Mouse (Mus musculus) hindbrain, postnatal 0 days (tissue): ENCODE results near the gene Rnf6. TPM values are rescaled to one million over a fixed set of nuclear protein-coding genes. Genes with fewer than 3 reads are reported as not detected.
"Not testable (repeated sequence)": the region's sequence is repeated elsewhere in the genome, so short reads cannot be mapped to it uniquely, and the experiment has no call there.

Experiments used
- ATAC-seq: fragments of 200-750 bp; cut with Nextera tagmentation; 2 replicates; pipeline ENCODE4 v1.8.0; 2017; ENCODE audit warnings: mild to moderate bottlenecking, moderate TSS enrichment, moderate library complexity
- DNase-seq: peaks from one replicate; pipeline ENCODE4 v3.0.0-alpha.2; 2015; ENCODE audit warnings: low spot score
- H3K27ac ChIP-seq: fragments of 300-500 bp; sonication (generic); 2 replicates; pipeline ENCODE4 v1.5.1; 2014; ENCODE audit warnings: mild to moderate bottlenecking
- H3K27me3 ChIP-seq: fragments of 300-500 bp; sonication (generic); 2 replicates; pipeline ENCODE4 v1.6.1; 2014; ENCODE audit warnings: low read length, mixed read lengths; ENCODE audit not compliant: insufficient read depth
- H3K36me3 ChIP-seq: fragments of 300-500 bp; sonication (generic); 2 replicates; pipeline ENCODE4 v1.6.1; 2014; ENCODE audit warnings: low read length, mixed read lengths; ENCODE audit not compliant: insufficient read depth
- H3K4me1 ChIP-seq: fragments of 300-500 bp; sonication (generic); 2 replicates; pipeline ENCODE4 v1.6.1; 2014; ENCODE audit warnings: antibody characterized with exemption, low read length, mixed read lengths; ENCODE audit not compliant: insufficient read depth
- H3K4me2 ChIP-seq: fragments of 300-500 bp; sonication (generic); 2 replicates; pipeline ENCODE4 v1.6.1; 2014; ENCODE audit warnings: low read depth, mild to moderate bottlenecking, low read length, moderate library complexity, mixed read lengths
- H3K4me3 ChIP-seq: fragments of 300-500 bp; sonication (generic); 2 replicates; pipeline ENCODE4 v1.5.1; 2014; ENCODE audit warnings: low read length
- H3K9ac ChIP-seq: fragments of 300-500 bp; sonication (generic); replicated peaks from 2 replicates; pipeline ENCODE4 v1.6.1; 2014; ENCODE audit warnings: mild to moderate bottlenecking, low read length, moderate library complexity, mixed read lengths
- H3K9me3 ChIP-seq: fragments of 300-500 bp; sonication (generic); 2 replicates; pipeline ENCODE4 v1.6.1; 2016; ENCODE audit warnings: low read length, mixed read lengths
- CTCF ChIP-seq: IDR thresholded peaks from 2 replicates; pipeline ENCODE4 v1.5.1; 2016; ENCODE audit warnings: antibody characterized with exemption, control low read depth, low read depth
- WGBS: fragments of 180-500 bp; shearing (Covaris S2); extraction: QIAGEN DNeasy Blood & Tissue Kit; methylation state at CpG from one replicate; pipeline ENCODE4 v1.1.7; 2014; 5-methylcytosine and 5-hydroxymethylcytosine counted together
- polyA plus RNA-seq: library from polyadenylated mRNA; unstranded; fragments of >200 nt; fragmentation: Nextera tagmentation; extraction: Ambion mirVana; gene quantifications from 2 replicates; pipeline ENCODE4 v1.2.1, GENCODE M21; 2015
- total RNA-seq: library from RNA; depleted of rRNA; stranded (reverse); fragments of >200 nt; gene quantifications from 2 replicates; pipeline ENCODE4 v1.2.3, GENCODE M21; 2014

Rnf6 gene
- total and polyA plus RNA-seq, 2 experiments from 2014 or later: 14.6 to 28.3 TPM

- Histone ChIP-seq H3K27ac (no peak overlapping the region), H3K9ac (no peak overlapping the region), H3K36me3 (no peaks in the 10 kb centered on the region), H3K4me1 (no peaks in the 10 kb centered on the region), H3K4me3 (no peak overlapping the region), H3K27me3 (no peaks in the 10 kb centered on the region), H3K9me3 (0 out of 2 replicates have a peak, but pooled peaks cover 2% of the 10 kb centered on the region), H3K4me2 (no peak overlapping the region)
- ATAC-seq: no peak
- DNase-seq: no peak
- no peak for TF ChIP-seq CTCF
- WGBS: 63% methylated on average over 3 of the region's 3 CpGs
Observed at GRCm38 (mm10) chr5:146190501-146191269, 30.7 kb downstream of the Rnf6 start.

DNA sequence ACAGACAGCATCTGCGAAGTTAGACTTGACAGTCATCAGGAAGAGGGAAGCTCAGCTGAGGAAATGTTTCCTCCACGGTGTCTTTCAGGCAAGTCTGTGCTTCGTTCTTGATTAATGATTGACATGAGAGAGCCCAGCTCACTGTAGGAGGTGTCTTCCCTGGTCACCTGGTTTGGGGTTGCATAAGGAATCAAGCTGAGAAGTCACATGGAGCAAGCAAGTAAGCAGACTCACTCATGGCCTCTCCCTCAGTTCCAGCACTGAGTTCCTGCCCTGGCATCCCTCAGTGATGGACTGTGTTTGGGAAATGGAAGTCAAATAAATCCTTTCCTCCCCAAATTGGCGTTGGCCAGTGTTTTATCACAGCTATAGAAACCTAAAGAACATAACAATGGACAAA lies 31.3 kb downstream of the Rnf6 start:
- no peaks in the 10 kb centered on the region for H3K27me3 ChIP-seq
- no peaks in the 10 kb centered on the region for H3K36me3 ChIP-seq
- ATAC-seq (no peak), DNase-seq (no peak)
- 0 out of 2 replicates have a peak, but pooled peaks cover 2% of the 10 kb centered on the region for H3K9me3 ChIP-seq
- no peak for TF ChIP-seq CTCF
- H3K27ac ChIP-seq: no peak overlapping the region
- H3K4me1 ChIP-seq: no peaks in the 10 kb centered on the region
- H3K4me2 ChIP-seq: no peak overlapping the region
- WGBS: 71% methylated on average over 4 of the region's 4 CpGs
- H3K9ac ChIP-seq: no peak overlapping the region
- H3K4me3 ChIP-seq: no peak overlapping the region

DNA sequence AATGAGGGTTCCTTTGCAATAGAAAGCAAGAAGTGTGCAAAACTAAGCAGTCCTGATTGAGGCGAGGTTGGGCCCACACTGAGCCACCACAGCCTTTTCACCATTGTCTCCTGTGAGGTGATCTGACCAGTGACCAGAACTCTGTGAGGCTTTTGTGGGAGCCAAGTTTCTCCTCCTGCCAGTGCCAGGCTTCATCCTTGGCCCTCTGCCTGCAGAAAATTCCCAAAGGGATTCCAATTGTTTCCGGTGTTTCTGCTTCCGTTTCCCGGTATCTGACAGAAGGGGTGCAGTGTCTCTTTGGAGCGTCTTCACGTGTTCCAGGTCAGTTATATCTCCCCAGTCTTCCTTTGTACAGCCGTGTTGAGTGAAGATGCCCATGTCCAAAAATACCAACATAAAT lies 32.6 kb downstream of the Rnf6 start:
- no peak overlapping the region for H3K27ac ChIP-seq
- no peaks in the 10 kb centered on the region for H3K9me3 ChIP-seq
- H3K4me1 ChIP-seq: no peaks in the 10 kb centered on the region
- TF ChIP-seq CTCF: no peak
- no peak overlapping the region for H3K4me2 ChIP-seq
- no peaks in the 10 kb centered on the region for H3K27me3 ChIP-seq
- no peaks in the 10 kb centered on the region for H3K36me3 ChIP-seq
- H3K4me3 ChIP-seq: no peak overlapping the region
- ATAC-seq (no peak), DNase-seq (no peak)
- no peak overlapping the region for H3K9ac ChIP-seq
- WGBS: 68% methylated on average over 7 of the region's 7 CpGs

DNA sequence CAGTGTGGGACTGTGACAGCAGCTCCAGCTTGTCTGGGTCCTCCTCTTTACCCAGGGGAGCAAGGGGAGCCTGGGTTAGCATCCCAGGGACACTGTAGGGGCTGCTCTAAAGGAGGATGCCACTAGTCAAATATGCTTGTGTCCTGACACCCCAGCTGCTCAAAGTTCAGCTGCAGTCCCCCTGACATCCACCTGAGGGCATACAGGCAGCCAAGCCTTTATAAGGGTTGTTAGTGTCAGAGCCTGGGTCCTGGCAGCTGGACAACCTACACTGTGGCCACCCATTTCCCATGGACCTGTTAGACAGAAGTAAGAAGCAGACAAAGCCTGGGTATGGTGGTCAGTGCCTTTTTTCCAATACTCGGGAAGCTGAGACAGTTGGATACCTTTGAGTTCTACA lies 33.2 kb downstream of the Rnf6 start:
- Histone ChIP-seq H3K4me1 (no peaks in the 10 kb centered on the region), H3K27ac (no peak overlapping the region), H3K4me3 (no peak overlapping the region), H3K9me3 (no peaks in the 10 kb centered on the region), H3K36me3 (no peaks in the 10 kb centered on the region), H3K4me2 (no peak overlapping the region), H3K9ac (no peak overlapping the region), H3K27me3 (no peaks in the 10 kb centered on the region)
- no peak for DNase-seq
- peak; percentile 43 for TF ChIP-seq CTCF
- ATAC-seq: no peak
- WGBS: 88% methylated on average over 1 of the region's 1 CpGs

DNA sequence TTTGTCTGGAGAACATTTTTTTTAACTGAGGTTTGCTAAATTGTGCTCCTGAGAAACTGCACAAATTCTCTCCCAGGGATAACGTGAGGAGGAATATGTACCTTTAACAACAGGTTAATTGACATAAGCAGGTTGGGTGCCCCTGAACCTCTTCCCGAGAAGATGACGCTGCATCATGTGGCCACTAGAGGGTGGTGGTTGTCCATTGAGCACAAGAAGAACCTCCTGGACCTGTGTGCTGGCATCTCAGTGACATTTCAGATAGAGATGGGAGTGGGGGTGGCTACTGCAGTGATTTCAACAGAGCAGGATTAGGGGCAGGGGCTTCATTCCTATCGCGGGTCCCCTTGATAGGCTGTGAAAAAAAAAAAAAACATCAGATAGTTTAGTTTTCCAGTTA lies 33.9 kb downstream of the Rnf6 start:
- not testable (repeated sequence) for H3K27me3 ChIP-seq, H3K27ac ChIP-seq, H3K4me2 ChIP-seq, H3K4me3 ChIP-seq, ATAC-seq, H3K9ac ChIP-seq, H3K4me1 ChIP-seq, H3K9me3 ChIP-seq, H3K36me3 ChIP-seq
- TF ChIP-seq CTCF: peak; percentile 75
- WGBS: 35% methylated on average over 5 of the region's 5 CpGs
- DNase-seq: peak; percentile 73

DNA sequence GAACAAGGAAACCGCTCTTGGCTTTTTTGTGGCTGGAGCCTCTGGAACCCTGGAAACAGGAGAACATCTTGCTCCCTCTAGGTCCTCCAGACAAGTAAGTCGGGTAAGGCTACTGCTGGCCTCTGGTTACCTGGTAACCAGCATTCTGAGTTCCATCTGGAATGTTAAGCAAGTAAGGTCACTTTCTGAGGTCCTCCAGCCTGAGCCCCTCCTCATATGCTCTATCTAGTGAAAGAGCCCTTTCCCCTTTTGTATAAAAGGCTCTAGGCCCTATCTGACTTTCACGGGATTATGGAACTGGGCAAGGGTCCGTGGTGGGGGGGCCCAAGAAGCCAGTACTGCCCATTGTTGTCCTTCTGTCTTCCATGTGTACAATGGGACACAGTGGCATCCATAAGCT lies 36.2 kb downstream of the Rnf6 start, which contains the start of gene 1700001J03Rik:
TSS of gene 1700001J03Rik (minus strand) at position 101 of the 400 bp plus-strand sequence.
- not testable (repeated sequence) for H3K27me3 ChIP-seq, ATAC-seq, H3K4me1 ChIP-seq, H3K9ac ChIP-seq, H3K9me3 ChIP-seq, H3K4me3 ChIP-seq, DNase-seq, H3K4me2 ChIP-seq, H3K36me3 ChIP-seq, H3K27ac ChIP-seq
- 80% methylated on average over 4 of the region's 4 CpGs for WGBS

DNA sequence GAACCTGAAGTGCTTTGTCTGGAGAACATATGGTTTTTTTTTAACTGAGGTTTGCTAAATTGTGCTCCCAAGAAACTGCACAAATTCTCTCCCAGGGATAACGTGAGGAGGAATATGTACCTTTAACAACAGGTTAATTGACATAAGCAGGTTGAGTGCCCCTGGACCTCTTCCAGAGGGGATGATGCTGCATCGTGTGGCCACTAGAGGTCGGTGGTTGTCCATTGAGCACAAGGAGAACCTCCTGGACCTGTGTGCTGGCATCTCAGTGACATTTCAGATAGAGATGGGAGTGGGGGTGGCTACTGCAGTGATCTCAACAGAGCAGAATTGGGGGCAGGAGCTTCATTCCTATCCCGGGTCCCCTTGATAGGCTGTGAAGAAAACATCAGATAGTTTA lies 48.6 kb downstream of the Rnf6 start:
- H3K4me1 ChIP-seq: not testable (repeated sequence)
- TF ChIP-seq CTCF: peak; percentile 20; the same call in 1 of the 2 replicates

GRCm38 (mm10) chr5:146170621-146171020 lies 50.7 kb downstream of the Rnf6 start, which contains the start of gene Gm6309:
Gene Gm6309, minus strand, starts transcription at chr5:146170721.
- not testable (repeated sequence) for H3K27ac ChIP-seq, H3K4me2 ChIP-seq, H3K9me3 ChIP-seq, DNase-seq, H3K27me3 ChIP-seq, H3K9ac ChIP-seq, H3K4me1 ChIP-seq, H3K36me3 ChIP-seq, H3K4me3 ChIP-seq, ATAC-seq
- WGBS: 81% methylated on average over 2 of the region's 2 CpGs

More for the DNA sequence above, 48.6 kb downstream of the Rnf6 start:
- H3K36me3 ChIP-seq, DNase-seq, H3K9ac ChIP-seq, H3K4me3 ChIP-seq, H3K9me3 ChIP-seq, H3K27me3 ChIP-seq, ATAC-seq, H3K4me2 ChIP-seq, H3K27ac ChIP-seq: not testable (repeated sequence)
- WGBS: 58% methylated on average over 4 of the region's 4 CpGs

- DNase-seq, H3K36me3 ChIP-seq, H3K9ac ChIP-seq, H3K27ac ChIP-seq, H3K9me3 ChIP-seq, H3K4me2 ChIP-seq, H3K27me3 ChIP-seq, H3K4me1 ChIP-seq, ATAC-seq, H3K4me3 ChIP-seq: not testable (repeated sequence)
- 93% methylated on average over 3 of the region's 3 CpGs for WGBS
Observed at GRCm38 (mm10) chr5:146160439-146160838, 60.9 kb downstream of the Rnf6 start, which contains the start of gene Gm5565. Gene Gm5565, minus strand, starts transcription at chr5:146160539.
